Mouse (Mus musculus) gastrocnemius, postnatal 25 days (tissue): Measurements from ENCODE around the gene Epb41l1. TPM values are rescaled to one million over a fixed set of nuclear protein-coding genes. Genes with fewer than 3 reads are reported as not detected.

ENCODE experiments used
- microRNA-seq, 2 experiments: library from miRNA; unstranded; fragments of <30 nt; microRNA quantifications; one replicate each; pipeline ENCODE4 v1.2.0; 2021; ENCODE audit warnings: borderline replicate concordance in 2 of 2
- total RNA-seq, 2 experiments: library from RNA; stranded (reverse); gene quantifications; 1 replicate in 1 of 2; 2 replicates in 1 of 2; pipeline ENCODE4 v1.2.3; 2021

Epb41l1 gene
- total RNA-seq, 2 experiments from 2014 or later: 3.0 to 7.9 TPM

Small RNA genes lying within 50 kb of the gene (microRNA-seq; reads per million reads assigned to microRNA genes)
- gene Gm22758: 0 reads per million in 2 experiments

Other genes starting within 250 kb of the Epb41l1 start
- 10 to 100 TPM; 95.5 to 96.8 TPM for gene Rbm39, start 240.7 kb upstream of the Epb41l1 start, total RNA-seq
- gene Phf20, start 224.4 kb upstream of the Epb41l1 start, total RNA-seq: 10 to 100 TPM; 20.1 to 20.8 TPM
- under 1 TPM; 0.84 to 0.91 TPM for gene Cnbd2, start 108.6 kb upstream of the Epb41l1 start, total RNA-seq
- 10 to 100 TPM; 58.5 to 59.5 TPM for gene Scand1, start 108.2 kb upstream of the Epb41l1 start, total RNA-seq
- gene Aar2, start 126.7 kb downstream of the Epb41l1 start, total RNA-seq: 10 to 100 TPM; 18.0 to 19.5 TPM
- 10 to 100 TPM; 50.4 to 55.7 TPM for gene Dlgap4, start 192.8 kb downstream of the Epb41l1 start, total RNA-seq